Mouse (Mus musculus) bone marrow macrophage, adult 2 months (primary cell): ENCODE data around the gene Ankzf1. TPM values are rescaled to one million over a fixed set of nuclear protein-coding genes. Genes with fewer than 3 reads are reported as not detected.

Source experiments
- H3K27ac ChIP-seq: 2 replicates; pipeline ENCODE4 v1.5.1; 2012; ENCODE audit warnings: low read depth, low read length; ENCODE audit not compliant: insufficient read depth
- H3K4me1 ChIP-seq: 2 replicates; pipeline ENCODE4 v1.6.1; 2012; ENCODE audit warnings: low read length; ENCODE audit not compliant: control insufficient read depth, insufficient read depth
- H3K4me3 ChIP-seq: 2 replicates; pipeline ENCODE4 v1.5.1; 2012; ENCODE audit warnings: mild to moderate bottlenecking, low read length, moderate library complexity; ENCODE audit not compliant: insufficient read depth
- CTCF ChIP-seq: IDR thresholded peaks from 2 replicates; pipeline ENCODE4 v1.5.1; 2012; ENCODE audit warnings: low read depth, mild to moderate bottlenecking, low read length, moderate library complexity
- POLR2A ChIP-seq: IDR thresholded peaks from 2 replicates; pipeline ENCODE4 v1.6.1; 2012; ENCODE audit warnings: mild to moderate bottlenecking, low read depth, low read length, borderline replicate concordance
- polyA plus RNA-seq: library from polyadenylated mRNA; stranded (reverse); fragments of >200 nt; gene quantifications from 2 replicates; pipeline ENCODE4 v1.2.4, GENCODE M21; 2012; ENCODE audit not compliant: missing spikeins, insufficient read depth, insufficient read length

The Ankzf1 gene
- polyA plus RNA-seq: 19.6 and 29.7 TPM in 2 replicates

GRCm38 (mm10) chr1:75191622-75192402 lies at the start of gene Ankzf1, which contains the start of gene Atg9a:
Gene Ankzf1, plus strand, starts transcription at chr1:75192151.
Gene Atg9a, minus strand, starts transcription at chr1:75192196.
- peak within 1 kb of the TSS; percentile 89 for H3K27ac ChIP-seq
- TF ChIP-seq CTCF (no peak), POLR2A (peak; percentile 79; the same call in 1 of the 2 replicates)
- peaks cover 32% of the 10 kb centered on the region for H3K4me1 ChIP-seq
- peak within 1 kb of the TSS; percentile 90 for H3K4me3 ChIP-seq

- peaks cover 22% of the 10 kb centered on the region for H3K4me1 ChIP-seq
- peak within 1 kb of the TSS; percentile 99 for H3K4me3 ChIP-seq
- TF ChIP-seq POLR2A (no peak), CTCF (no peak)
- H3K27ac ChIP-seq: peak within 1 kb of the TSS; percentile 97
Observed at GRCm38 (mm10) chr1:75142301-75143261, 49.4 kb upstream of the Ankzf1 start, which contains the start of the genes Cnppd1 and Retreg2. Gene Cnppd1, minus strand, starts transcription at chr1:75142711. Gene Retreg2, plus strand, starts transcription at chr1:75142778.

GRCm38 (mm10) chr1:75145589-75145988 lies 46.4 kb upstream of the Ankzf1 start:
- TF ChIP-seq POLR2A: no peak
- no peak for TF ChIP-seq CTCF
- Histone ChIP-seq H3K27ac (no peak overlapping the region), H3K4me1 (peaks cover 17% of the 10 kb centered on the region), H3K4me3 (no peak overlapping the region)

DNA sequence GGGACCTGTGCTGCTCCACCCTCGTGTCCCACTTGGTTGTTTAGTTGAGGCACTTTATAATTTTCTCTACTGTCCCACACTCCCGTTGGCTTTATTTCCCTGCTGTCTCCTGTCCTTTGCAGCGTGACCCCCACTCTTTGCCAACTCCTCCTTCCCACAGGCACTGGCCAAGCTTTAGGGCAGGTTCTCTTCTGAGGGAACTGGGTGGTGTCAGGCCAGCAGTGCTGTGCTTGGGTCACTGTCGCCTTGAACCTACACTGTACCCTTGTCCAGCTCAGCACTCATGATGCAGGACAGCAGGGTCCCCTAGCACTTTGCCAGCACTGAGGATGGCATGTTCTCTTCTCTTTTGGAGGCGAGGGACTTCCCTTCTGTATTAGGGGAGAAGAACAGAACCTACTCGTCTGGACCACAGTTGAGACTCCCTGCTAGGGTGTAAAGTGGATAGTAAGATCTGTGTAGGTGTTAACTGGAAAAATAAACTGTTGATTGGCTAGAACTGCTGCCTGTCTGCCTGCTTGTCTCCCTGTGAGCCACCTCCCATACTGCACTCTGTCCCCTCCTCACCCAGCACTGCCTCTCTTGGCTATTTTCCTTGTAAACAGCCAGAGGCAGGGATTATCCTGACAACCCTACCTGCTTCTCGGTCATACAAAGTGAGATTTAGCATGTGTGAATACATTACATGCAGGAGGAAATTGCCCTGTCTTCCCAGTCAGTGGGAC lies 44.4 kb upstream of the Ankzf1 start:
- TF ChIP-seq CTCF (no peak), POLR2A (no peak)
- Histone ChIP-seq H3K27ac (no peak overlapping the region), H3K4me1 (peaks cover 17% of the 10 kb centered on the region), H3K4me3 (no peak overlapping the region)

GRCm38 (mm10) chr1:75148727-75149126 lies 43.2 kb upstream of the Ankzf1 start:
- H3K27ac ChIP-seq: no peak overlapping the region
- no peak for TF ChIP-seq POLR2A
- no peak for TF ChIP-seq CTCF
- H3K4me3 ChIP-seq: no peak overlapping the region
- peaks cover 16% of the 10 kb centered on the region for H3K4me1 ChIP-seq

- TF ChIP-seq POLR2A (no peak), CTCF (no peak)
- no peak overlapping the region for H3K4me3 ChIP-seq
- no peak overlapping the region for H3K27ac ChIP-seq
- 0 out of 2 replicates have a peak, but pooled peaks cover 2% of the 10 kb centered on the region for H3K4me1 ChIP-seq
Observed at GRCm38 (mm10) chr1:75155837-75156236, 36.1 kb upstream of the Ankzf1 start.

- Histone ChIP-seq H3K27ac (no peak overlapping the region), H3K4me3 (no peak overlapping the region), H3K4me1 (0 out of 2 replicates have a peak, but pooled peaks cover 2% of the 10 kb centered on the region)
- no peak for TF ChIP-seq CTCF
Observed at GRCm38 (mm10) chr1:75158990-75159389, 33.0 kb upstream of the Ankzf1 start.

GRCm38 (mm10) chr1:75159540-75160255 lies 32.3 kb upstream of the Ankzf1 start:
- TF ChIP-seq CTCF: no peak
- TF ChIP-seq POLR2A: no peak
- H3K4me3 ChIP-seq: no peak overlapping the region
- H3K27ac ChIP-seq: no peak overlapping the region
- H3K4me1 ChIP-seq: 0 out of 2 replicates have a peak, but pooled peaks cover 2% of the 10 kb centered on the region
